Mouse (Mus musculus) neural tube, embryonic 11.5 days (tissue): ENCODE results near the gene Hfe2. TPM values are rescaled to one million over a fixed set of nuclear protein-coding genes. Genes with fewer than 3 reads are reported as not detected.

ENCODE experiments used
- ATAC-seq: fragments of 200-750 bp; cut with Nextera tagmentation; 2 replicates; pipeline ENCODE4 v1.8.0; 2017; ENCODE audit warnings: moderate number of reproducible peaks, mild to moderate bottlenecking, moderate TSS enrichment, moderate library complexity; ENCODE audit not compliant: insufficient read depth, low FRiP score, low TSS enrichment
- DNase-seq: peaks from one replicate; pipeline ENCODE4 v3.0.0-alpha.2; 2015; ENCODE audit warnings: low spot score
- H3K27ac ChIP-seq: fragments of 300-500 bp; sonication (generic); 2 replicates; pipeline ENCODE4 v1.5.1; 2014; ENCODE audit warnings: low read depth, mild to moderate bottlenecking, low read length
- H3K27me3 ChIP-seq: fragments of 300-500 bp; sonication (generic); 2 replicates; pipeline ENCODE4 v1.6.1; 2014; ENCODE audit warnings: mild to moderate bottlenecking, low read length, mixed read lengths; ENCODE audit not compliant: control insufficient read depth, insufficient read depth
- H3K36me3 ChIP-seq: fragments of 300-500 bp; sonication (generic); 2 replicates; pipeline ENCODE4 v1.6.1; 2014; ENCODE audit warnings: mild to moderate bottlenecking, low read length, moderate library complexity, mixed read lengths; ENCODE audit not compliant: control insufficient read depth, insufficient read depth
- H3K4me1 ChIP-seq: fragments of 300-500 bp; sonication (generic); 2 replicates; pipeline ENCODE4 v1.6.1; 2014; ENCODE audit warnings: low read length, mixed read lengths; ENCODE audit not compliant: control insufficient read depth, insufficient read depth
- H3K4me2 ChIP-seq: fragments of 300-500 bp; sonication (generic); 2 replicates; pipeline ENCODE4 v1.6.1; 2014; ENCODE audit warnings: low read depth, mild to moderate bottlenecking, moderate library complexity
- H3K4me3 ChIP-seq: fragments of 300-500 bp; sonication (generic); 2 replicates; pipeline ENCODE4 v1.5.1; 2014; ENCODE audit warnings: low read depth, low read length
- H3K9ac ChIP-seq: fragments of 300-500 bp; sonication (generic); 2 replicates; pipeline ENCODE4 v1.6.1; 2014; ENCODE audit warnings: mild to moderate bottlenecking, low read length
- H3K9me3 ChIP-seq: fragments of 300-500 bp; sonication (generic); 2 replicates; pipeline ENCODE4 v1.6.1; 2016; ENCODE audit warnings: low read length; ENCODE audit not compliant: control insufficient read depth
- WGBS: fragments of 180-500 bp; shearing (Covaris S2); extraction: QIAGEN DNeasy Blood & Tissue Kit; methylation state at CpG from one replicate; pipeline ENCODE4 v1.1.7; 2014; 5-methylcytosine and 5-hydroxymethylcytosine counted together
- polyA plus RNA-seq: library from polyadenylated mRNA; unstranded; fragments of >200 nt; fragmentation: Nextera tagmentation; extraction: Ambion mirVana; gene quantifications from 2 replicates; pipeline ENCODE4 v1.2.1, GENCODE M21; 2014

Gene Hfe2
- polyA plus RNA-seq, 1 experiment from 2014 or later: 3.6 TPM

DNA sequence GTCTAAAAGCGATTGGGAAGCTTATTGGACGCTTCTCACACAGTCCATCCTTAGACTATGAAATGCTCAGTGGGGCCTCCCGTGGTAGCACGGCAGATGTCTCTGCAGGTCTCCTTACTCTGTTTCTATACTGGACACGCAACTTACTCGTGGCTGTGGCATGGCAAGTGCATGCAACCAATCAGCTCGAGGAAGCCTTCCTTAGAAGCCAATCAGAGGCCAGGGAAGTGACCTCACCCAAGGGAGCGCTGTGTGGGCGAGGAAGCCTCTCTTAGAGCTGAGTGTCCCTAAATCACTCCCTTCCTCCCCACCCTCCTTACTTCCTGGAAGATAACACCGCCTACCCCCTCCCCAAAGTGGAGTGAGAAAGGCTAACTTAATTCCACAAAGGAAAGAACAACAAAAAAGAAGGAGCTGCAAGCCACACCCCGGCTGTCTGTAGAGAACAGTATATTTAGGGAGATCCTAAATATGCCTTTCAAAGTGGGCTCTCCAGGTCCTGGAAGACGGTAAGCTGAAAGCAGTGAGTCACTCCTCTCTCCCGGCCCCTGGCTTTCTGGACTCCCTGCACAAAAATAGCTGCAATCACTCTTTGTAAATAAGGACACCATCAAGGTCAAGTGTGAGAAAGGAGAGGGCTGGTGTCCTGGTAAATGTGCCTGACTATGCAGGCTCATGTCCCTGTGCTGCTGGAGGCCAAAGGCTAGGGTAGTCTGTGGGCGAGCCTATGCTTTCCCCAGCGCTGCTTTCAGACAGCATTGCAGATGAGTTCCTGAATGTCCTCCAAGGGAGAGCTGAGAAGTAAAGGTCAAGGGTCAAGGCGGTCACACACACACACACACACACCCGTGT is 51.9 kb downstream of the Hfe2 start, which contains the start of gene Gm16253:
Gm16253 (plus strand) TSS at position 295 of the 852 bp plus-strand sequence.
- DNase-seq (peak; percentile 85), ATAC-seq (peak; percentile 94)
- Histone ChIP-seq H3K9ac (peak within 1 kb of the TSS; percentile 36; the same call in 1 of the 2 replicates), H3K9me3 (no peaks in the 10 kb centered on the region), H3K4me3 (peak within 1 kb of the TSS; percentile 8; the same call in 1 of the 2 replicates), H3K4me2 (peak within 1 kb of the TSS; percentile 29), H3K4me1 (peaks cover 18% of the 10 kb centered on the region), H3K36me3 (no peaks in the 10 kb centered on the region), H3K27me3 (no peaks in the 10 kb centered on the region), H3K27ac (peak within 1 kb of the TSS; percentile 86)
- 20% methylated on average over 17 of the region's 17 CpGs for WGBS

DNA sequence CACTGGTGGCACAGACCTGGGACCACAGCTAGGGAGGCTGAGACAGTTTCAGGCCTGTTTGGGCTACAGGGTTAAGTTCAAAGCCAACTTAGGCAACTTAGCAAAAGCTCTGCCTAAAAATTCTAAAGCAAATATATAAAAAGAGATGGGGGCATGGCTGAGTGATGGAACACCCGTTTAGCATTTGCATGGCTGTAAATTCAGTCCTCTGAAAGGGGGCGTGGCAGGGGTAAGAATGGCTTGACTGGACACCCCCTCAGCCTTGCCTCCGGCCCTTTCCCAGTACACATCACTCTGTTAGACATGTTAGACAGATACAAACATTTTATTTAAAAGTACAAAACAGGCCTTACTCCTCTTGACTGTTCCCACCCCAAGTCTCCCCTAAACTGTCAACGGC is 52.6 kb downstream of the Hfe2 start:
- no peaks in the 10 kb centered on the region for H3K36me3 ChIP-seq
- DNase-seq (no peak), ATAC-seq (no peak)
- peak overlapping the region; percentile 29; the same call in 1 of the 2 replicates for H3K4me2 ChIP-seq
- H3K27ac ChIP-seq: peak overlapping the region; percentile 86
- H3K4me3 ChIP-seq: no peak overlapping the region
- H3K9ac ChIP-seq: peak overlapping the region; percentile 36; the same call in 1 of the 2 replicates
- no peaks in the 10 kb centered on the region for H3K27me3 ChIP-seq
- WGBS: 62% methylated on average over 4 of the region's 4 CpGs
- H3K4me1 ChIP-seq: peaks cover 18% of the 10 kb centered on the region
- H3K9me3 ChIP-seq: no peaks in the 10 kb centered on the region

Other genes with a start within 250 kb of the Hfe2 start
- gene Fcgr1, start 231.2 kb upstream of the Hfe2 start, polyA plus RNA-seq: 0.80 and 2.5 TPM in 2 replicates
- not detected in 2 replicates for gene BC107364, start 72.9 kb upstream of the Hfe2 start, polyA plus RNA-seq
- gene Txnip, start 32.8 kb downstream of the Hfe2 start, polyA plus RNA-seq: 50.4 and 62.7 TPM in 2 replicates
- gene Gm16253, start 51.8 kb downstream of the Hfe2 start, polyA plus RNA-seq: 0.46 and 0.49 TPM in 2 replicates
- gene Polr3gl, start 69.0 kb downstream of the Hfe2 start, polyA plus RNA-seq: 12.8 and 15.8 TPM in 2 replicates
- 2.8 and 3.6 TPM in 2 replicates for gene Ankrd34a, start 71.5 kb downstream of the Hfe2 start, polyA plus RNA-seq
- gene Lix1l, start 76.0 kb downstream of the Hfe2 start, polyA plus RNA-seq: 8.0 and 8.7 TPM in 2 replicates
- 187 and 188 TPM in 2 replicates for gene Rbm8a, start 104.8 kb downstream of the Hfe2 start, polyA plus RNA-seq
- gene Pex11b, start 110.2 kb downstream of the Hfe2 start, polyA plus RNA-seq: 40.5 and 45.9 TPM in 2 replicates
- not detected in 2 replicates for gene Gm42957, start 110.3 kb downstream of the Hfe2 start, polyA plus RNA-seq
- 0.72 and 0.86 TPM in 2 replicates for gene Itga10, start 120.4 kb downstream of the Hfe2 start, polyA plus RNA-seq
- 0.11 and 0.16 TPM in 2 replicates for gene Ankrd35, start 145.0 kb downstream of the Hfe2 start, polyA plus RNA-seq
- 30.3 and 35.2 TPM in 2 replicates for gene Pias3, start 171.2 kb downstream of the Hfe2 start, polyA plus RNA-seq
- gene Nudt17, start 183.4 kb downstream of the Hfe2 start, polyA plus RNA-seq: 12.7 and 14.3 TPM in 2 replicates
- 38.4 and 43.7 TPM in 2 replicates for gene Polr3c, start 202.5 kb downstream of the Hfe2 start, polyA plus RNA-seq
- 79.6 and 81.6 TPM in 2 replicates for gene Rnf115, start 202.5 kb downstream of the Hfe2 start, polyA plus RNA-seq